Mouse (Mus musculus): ENCODE data around the gene Irf3. TPM values are rescaled to one million over a fixed set of nuclear protein-coding genes. Genes with fewer than 3 reads are reported as not detected.

Gene Irf3
- polyA plus RNA-seq, 1 experiment: 56.1 TPM

GRCm38 (mm10) chr7:44966638-44967037 is 30.8 kb upstream of the Irf3 start:
- Histone ChIP-seq H3K27ac (ENCODE audit: insufficient read depth, low read length) (no peak overlapping the region), H3K4me3 (ENCODE audit: low read depth, low read length) (no peak overlapping the region), H3K9ac (ENCODE audit: low read depth, poor library complexity, severe bottlenecking) (peak overlapping the region; percentile 3; the same call in 1 of the 2 replicates), H3K4me1 (ENCODE audit: control insufficient read depth, insufficient read depth, low read length) (peaks cover 2% of the 10 kb centered on the region), H3K9me3 (replicated peaks; ENCODE audit: control insufficient read depth, insufficient read depth, low read length, poor library complexity, severe bottlenecking) (no peaks in the 10 kb centered on the region), H3K27me3 (ENCODE audit: control insufficient read depth, insufficient read depth, low read length, poor library complexity, severe bottlenecking) (no peaks in the 10 kb centered on the region), H3K36me3 (ENCODE audit: control insufficient read depth, insufficient read depth, low read length, poor library complexity, severe bottlenecking) (peaks cover 28% of the 10 kb centered on the region)
- TF ChIP-seq POLR2A (IDR thresholded peaks at IDR 0.05; ENCODE audit: insufficient read depth, low read length) (no peak), CTCF (IDR thresholded peaks at IDR 0.05; ENCODE audit: low read depth, low read length) (peak; percentile 48), EP300 (IDR thresholded peaks at IDR 0.05; ENCODE audit: insufficient read depth, low read depth, low read length) (no peak)

GRCm38 (mm10) chr7:44970231-44970691 is 27.2 kb upstream of the Irf3 start:
- H3K27me3 ChIP-seq (ENCODE audit: control insufficient read depth, insufficient read depth, low read length, poor library complexity, severe bottlenecking): no peaks in the 10 kb centered on the region
- peak overlapping the region; percentile 68 for H3K27ac ChIP-seq (ENCODE audit: insufficient read depth, low read length)
- no peaks in the 10 kb centered on the region for H3K9me3 ChIP-seq (replicated peaks; ENCODE audit: control insufficient read depth, insufficient read depth, low read length, poor library complexity, severe bottlenecking)
- peaks cover 2% of the 10 kb centered on the region for H3K4me1 ChIP-seq (ENCODE audit: control insufficient read depth, insufficient read depth, low read length)
- H3K36me3 ChIP-seq (ENCODE audit: control insufficient read depth, insufficient read depth, low read length, poor library complexity, severe bottlenecking): peaks cover 11% of the 10 kb centered on the region
- peak overlapping the region; percentile 76 for H3K4me3 ChIP-seq (ENCODE audit: low read depth, low read length)
- TF ChIP-seq CTCF (IDR thresholded peaks at IDR 0.05; ENCODE audit: low read depth, low read length): no peak
- no peak for TF ChIP-seq EP300 (IDR thresholded peaks at IDR 0.05; ENCODE audit: insufficient read depth, low read depth, low read length)
- peak; percentile 94 for TF ChIP-seq POLR2A (IDR thresholded peaks at IDR 0.05; ENCODE audit: insufficient read depth, low read length)
- H3K9ac ChIP-seq (ENCODE audit: low read depth, poor library complexity, severe bottlenecking): peak overlapping the region; percentile 12

- no peak for TF ChIP-seq POLR2A (IDR thresholded peaks at IDR 0.05; ENCODE audit: insufficient read depth, low read length)
- TF ChIP-seq EP300 (IDR thresholded peaks at IDR 0.05; ENCODE audit: insufficient read depth, low read depth, low read length): no peak
- TF ChIP-seq CTCF (IDR thresholded peaks at IDR 0.05; ENCODE audit: low read depth, low read length): no peak
- Histone ChIP-seq H3K9me3 (replicated peaks; ENCODE audit: control insufficient read depth, insufficient read depth, low read length, poor library complexity, severe bottlenecking) (no peaks in the 10 kb centered on the region), H3K4me1 (ENCODE audit: control insufficient read depth, insufficient read depth, low read length) (peaks cover 2% of the 10 kb centered on the region), H3K27me3 (ENCODE audit: control insufficient read depth, insufficient read depth, low read length, poor library complexity, severe bottlenecking) (no peaks in the 10 kb centered on the region), H3K36me3 (ENCODE audit: control insufficient read depth, insufficient read depth, low read length, poor library complexity, severe bottlenecking) (peaks cover 8% of the 10 kb centered on the region), H3K9ac (ENCODE audit: low read depth, poor library complexity, severe bottlenecking) (peak overlapping the region; percentile 12), H3K4me3 (ENCODE audit: low read depth, low read length) (peak overlapping the region; percentile 76), H3K27ac (ENCODE audit: insufficient read depth, low read length) (0 out of 2 replicates have a peak overlapping the region, but pooled peaks have one; percentile 68)
Measured at GRCm38 (mm10) chr7:44971142-44971541, 26.3 kb upstream of the Irf3 start.

GRCm38 (mm10) chr7:44973415-44974130 is 23.9 kb upstream of the Irf3 start:
- Histone ChIP-seq H3K9ac (ENCODE audit: low read depth, poor library complexity, severe bottlenecking) (peak overlapping the region; percentile 87), H3K9me3 (replicated peaks; ENCODE audit: control insufficient read depth, insufficient read depth, low read length, poor library complexity, severe bottlenecking) (no peaks in the 10 kb centered on the region), H3K27ac (ENCODE audit: insufficient read depth, low read length) (peak overlapping the region; percentile 98), H3K4me3 (ENCODE audit: low read depth, low read length) (peak overlapping the region; percentile 70), H3K4me1 (ENCODE audit: control insufficient read depth, insufficient read depth, low read length) (peaks cover 2% of the 10 kb centered on the region), H3K27me3 (ENCODE audit: control insufficient read depth, insufficient read depth, low read length, poor library complexity, severe bottlenecking) (no peaks in the 10 kb centered on the region), H3K36me3 (ENCODE audit: control insufficient read depth, insufficient read depth, low read length, poor library complexity, severe bottlenecking) (peaks cover 22% of the 10 kb centered on the region)
- TF ChIP-seq POLR2A (IDR thresholded peaks at IDR 0.05; ENCODE audit: insufficient read depth, low read length): no peak
- no peak for TF ChIP-seq EP300 (IDR thresholded peaks at IDR 0.05; ENCODE audit: insufficient read depth, low read depth, low read length)
- TF ChIP-seq CTCF (IDR thresholded peaks at IDR 0.05; ENCODE audit: low read depth, low read length): no peak

- TF ChIP-seq POLR2A (IDR thresholded peaks at IDR 0.05; ENCODE audit: insufficient read depth, low read length) (peak; percentile 85), EP300 (IDR thresholded peaks at IDR 0.05; ENCODE audit: insufficient read depth, low read depth, low read length) (0 out of 2 replicates have a peak, but pooled peaks have one; percentile 13), CTCF (IDR thresholded peaks at IDR 0.05; ENCODE audit: low read depth, low read length) (no peak)
- Histone ChIP-seq H3K27me3 (ENCODE audit: control insufficient read depth, insufficient read depth, low read length, poor library complexity, severe bottlenecking) (no peaks in the 10 kb centered on the region), H3K36me3 (ENCODE audit: control insufficient read depth, insufficient read depth, low read length, poor library complexity, severe bottlenecking) (peaks cover 29% of the 10 kb centered on the region), H3K4me3 (ENCODE audit: low read depth, low read length) (peak within 1 kb of the TSS; percentile 95), H3K27ac (ENCODE audit: insufficient read depth, low read length) (peak within 1 kb of the TSS; percentile 98), H3K9ac (ENCODE audit: low read depth, poor library complexity, severe bottlenecking) (peak within 1 kb of the TSS; percentile 87), H3K9me3 (replicated peaks; ENCODE audit: control insufficient read depth, insufficient read depth, low read length, poor library complexity, severe bottlenecking) (no peaks in the 10 kb centered on the region), H3K4me1 (ENCODE audit: control insufficient read depth, insufficient read depth, low read length) (peaks cover 2% of the 10 kb centered on the region)
Measured at GRCm38 (mm10) chr7:44974383-44975116, 22.9 kb upstream of the Irf3 start, which contains the start of gene Cpt1c. Gene Cpt1c, minus strand, starts transcription at chr7:44974851.
